Comparison of ENCODE assay signal across 11 mouse cellular contexts in the genomic region with DNA sequence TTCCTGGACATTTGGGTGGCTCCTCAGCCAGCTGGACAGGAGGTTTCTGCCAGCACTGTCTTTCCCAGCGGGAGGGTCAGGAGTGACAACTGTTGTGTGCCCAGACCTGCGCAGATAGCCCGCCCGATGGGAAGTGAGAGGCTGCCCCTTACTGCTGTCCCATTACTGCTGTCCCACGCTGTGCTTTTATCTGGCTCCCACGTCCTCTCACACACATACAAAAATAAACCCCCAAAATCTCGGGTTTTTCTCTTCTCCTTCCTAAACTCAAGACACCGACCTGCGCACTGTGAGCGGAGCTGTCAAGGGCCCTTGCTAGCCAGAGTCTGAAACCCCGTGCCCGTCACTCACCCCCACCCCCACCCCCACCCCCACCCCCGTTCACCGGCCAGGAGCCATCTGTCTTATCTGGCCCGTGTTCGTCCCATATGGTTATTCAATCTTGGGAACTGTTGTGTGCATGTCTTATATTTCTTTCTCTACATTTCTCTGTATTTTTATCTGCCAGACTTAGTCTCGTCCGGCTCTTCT.
DNase-seq lines count a peak whose midpoint lies in the region; ATAC-seq and TF ChIP-seq lines count a peak whose summit lies in the region.
"Had no signal": no experiment of that assay in that cellular context is flagged by ENCODE, and none has a peak within 500 bp of the region (broad histone marks: within the 10 kb centered on the region; RNA-seq: fewer than 3 reads in every experiment).

No protein-coding gene starts in this region.

- peak; percentile 70 for ATAC-seq in forebrain, embryonic 14.5 days
- no peak for ATAC-seq in forebrain, embryonic 12.5 days (ENCODE audit: low FRiP score)
- no peak for ATAC-seq in lung, embryonic 14.5 days (ENCODE audit: insufficient read depth)
- ATAC-seq in limb, embryonic 13.5 days (ENCODE audit: low FRiP score, low read depth), result no peak
- ATAC-seq in granulocyte monocyte progenitor cell, adult 5-6 weeks (replicated peaks; ENCODE audit: poor library complexity, severe bottlenecking), result no peak

- H3K36me3 ChIP-seq in forebrain, embryonic 14.5 days (ENCODE audit: control insufficient read depth, insufficient read depth, low read length), result no peaks in the 10 kb centered on the region
- no peaks in the 10 kb centered on the region for H3K36me3 ChIP-seq in forebrain, embryonic 12.5 days (replicated peaks)
- H3K36me3 ChIP-seq in lung, embryonic 14.5 days (ENCODE audit: insufficient read depth), result no peaks in the 10 kb centered on the region
- no peaks in the 10 kb centered on the region for H3K36me3 ChIP-seq in limb, embryonic 13.5 days
- H3K36me3 ChIP-seq: embryonic facial prominence, embryonic 15.5 days; liver, embryonic 15.5 days; neural tube, embryonic 13.5 days had no signal

- 71% methylated on average over 18 of the region's 18 CpGs for WGBS in forebrain, embryonic 14.5 days
- WGBS in forebrain, embryonic 12.5 days, result 79% methylated on average over 18 of the region's 18 CpGs
- 45% methylated on average over 18 of the region's 18 CpGs for WGBS in lung, embryonic 14.5 days
- 66% methylated on average over 18 of the region's 18 CpGs for WGBS in limb, embryonic 13.5 days

- no peak for TF ChIP-seq CTCF in lung, embryonic 14.5 days (IDR thresholded peaks at IDR 0.05; ENCODE audit: low read depth)

- H3K4me1 ChIP-seq in forebrain, embryonic 14.5 days (ENCODE audit: control insufficient read depth, insufficient read depth, low read length), result 0 out of 2 replicates have a peak, but pooled peaks cover 2% of the 10 kb centered on the region
- H3K4me1 ChIP-seq in forebrain, embryonic 12.5 days, result peaks cover 13% of the 10 kb centered on the region
- H3K4me1 ChIP-seq in lung, embryonic 14.5 days (ENCODE audit: insufficient read depth), result no peaks in the 10 kb centered on the region
- peaks cover 14% of the 10 kb centered on the region for H3K4me1 ChIP-seq in limb, embryonic 13.5 days
- H3K4me1 ChIP-seq: liver, embryonic 15.5 days had no signal

- DNase-seq in forebrain, embryonic 14.5 days (ENCODE audit: low spot score), result peak; percentile 37
- no peak for DNase-seq in lung, embryonic 14.5 days
- no peak for DNase-seq in lung, postnatal 14 days
- peak; percentile 97 to 99 for DNase-seq in cerebellum, postnatal 25 days
- no peak for DNase-seq in layer of hippocampus, postnatal 10 days (ENCODE audit: low spot score in 2 of 2)

- no peak overlapping the region for H3K9ac ChIP-seq in forebrain, embryonic 14.5 days (ENCODE audit: low read length)
- H3K9ac ChIP-seq in forebrain, embryonic 12.5 days, result no peak overlapping the region
- H3K9ac ChIP-seq in lung, embryonic 14.5 days, result no peak overlapping the region
- H3K9ac ChIP-seq in limb, embryonic 13.5 days, result no peak overlapping the region
- H3K9ac ChIP-seq: embryonic facial prominence, embryonic 15.5 days; liver, embryonic 15.5 days; neural tube, embryonic 13.5 days had no signal

- peak overlapping the region; percentile 77; the same call in 1 of the 2 replicates for H3K27ac ChIP-seq in forebrain, embryonic 14.5 days (ENCODE audit: low read depth, low read length)
- H3K27ac ChIP-seq in forebrain, embryonic 12.5 days, result no peak overlapping the region
- no peak overlapping the region for H3K27ac ChIP-seq in lung, embryonic 14.5 days (ENCODE audit: low read depth)
- H3K27ac ChIP-seq in limb, embryonic 13.5 days, result no peak overlapping the region
- H3K27ac ChIP-seq: embryonic facial prominence, embryonic 15.5 days; liver, embryonic 15.5 days; neural tube, embryonic 13.5 days had no signal

- no peaks in the 10 kb centered on the region for H3K27me3 ChIP-seq in forebrain, embryonic 14.5 days (replicated peaks; ENCODE audit: control insufficient read depth, insufficient read depth, low read length)
- peaks cover 11% of the 10 kb centered on the region for H3K27me3 ChIP-seq in forebrain, embryonic 12.5 days
- H3K27me3 ChIP-seq in lung, embryonic 14.5 days (ENCODE audit: insufficient read depth, low read length), result no peaks in the 10 kb centered on the region
- H3K27me3 ChIP-seq in limb, embryonic 13.5 days, result no peaks in the 10 kb centered on the region
- H3K27me3 ChIP-seq: neural tube, embryonic 13.5 days had no signal

- H3K9me3 ChIP-seq in forebrain, embryonic 14.5 days (replicated peaks; ENCODE audit: control insufficient read depth, low read length), result no peaks in the 10 kb centered on the region
- no peaks in the 10 kb centered on the region for H3K9me3 ChIP-seq in forebrain, embryonic 12.5 days
- H3K9me3 ChIP-seq in lung, embryonic 14.5 days (ENCODE audit: low read depth, low read length), result no peaks in the 10 kb centered on the region
- no peaks in the 10 kb centered on the region for H3K9me3 ChIP-seq in limb, embryonic 13.5 days
- H3K9me3 ChIP-seq: embryonic facial prominence, embryonic 15.5 days; liver, embryonic 15.5 days; neural tube, embryonic 13.5 days had no signal

- H3K4me3 ChIP-seq in forebrain, embryonic 14.5 days (ENCODE audit: low read depth, low read length), result no peak overlapping the region
- no peak overlapping the region for H3K4me3 ChIP-seq in forebrain, embryonic 12.5 days (replicated peaks)
- H3K4me3 ChIP-seq in lung, embryonic 14.5 days (ENCODE audit: low read depth, low read length), result no peak overlapping the region
- no peak overlapping the region for H3K4me3 ChIP-seq in limb, embryonic 13.5 days
- H3K4me3 ChIP-seq: embryonic facial prominence, embryonic 15.5 days; liver, embryonic 15.5 days; neural tube, embryonic 13.5 days had no signal

- H3K4me2 ChIP-seq in forebrain, embryonic 14.5 days (ENCODE audit: low read length), result no peak overlapping the region
- H3K4me2 ChIP-seq in forebrain, embryonic 12.5 days, result no peak overlapping the region
- peak overlapping the region; percentile 19; the same call in 1 of the 2 replicates for H3K4me2 ChIP-seq in lung, embryonic 14.5 days
- 0 out of 2 replicates have a peak overlapping the region, but pooled peaks have one; percentile 1 for H3K4me2 ChIP-seq in limb, embryonic 13.5 days (replicated peaks)
- H3K4me2 ChIP-seq: embryonic facial prominence, embryonic 15.5 days; liver, embryonic 15.5 days; neural tube, embryonic 13.5 days had no signal

Comparison
In these comparisons a context has a peak if more than half of its experiments do, and no peak if none do; other contexts are left out.
1. DNase-seq: peak in forebrain, embryonic 14.5 days (single experiment) and cerebellum, postnatal 25 days (2 of 2); none in lung, embryonic 14.5 days (single experiment), lung, postnatal 14 days (single experiment) and layer of hippocampus, postnatal 10 days (0 of 2).
2. H3K4me2 ChIP-seq: peak in lung, embryonic 14.5 days (single experiment) and limb, embryonic 13.5 days (single experiment); none in forebrain, embryonic 14.5 days (single experiment) and forebrain, embryonic 12.5 days (single experiment).